ENCODE assay signal across 32 mouse cellular contexts in genomic region chr11:46358369-46358768, GRCm38 (mm10). TPM values are rescaled to one million over a fixed set of nuclear protein-coding genes. Genes with fewer than 3 reads are reported as not detected.
"Had no signal": no experiment of that assay in that cellular context is flagged by ENCODE, and none has a peak within 500 bp of the region (broad histone marks: within the 10 kb centered on the region; RNA-seq: fewer than 3 reads in every experiment).

No protein-coding gene starts in this region.

- H3K4me3 ChIP-seq: gastrocnemius, adult 2 months; heart, adult 2 months; heart, embryonic 13.5 days; heart, embryonic 15.5 days; hindbrain, embryonic 13.5 days; hindbrain, embryonic 15.5 days; kidney, embryonic 15.5 days; limb, embryonic 13.5 days; limb, embryonic 15.5 days had no signal

- H3K36me3 ChIP-seq: heart, embryonic 13.5 days; heart, embryonic 15.5 days; hindbrain, embryonic 13.5 days; hindbrain, embryonic 15.5 days; kidney, embryonic 15.5 days; limb, embryonic 13.5 days; limb, embryonic 15.5 days had no signal

- H3K27me3 ChIP-seq: heart, embryonic 15.5 days; hindbrain, embryonic 13.5 days; hindbrain, embryonic 15.5 days; kidney, embryonic 15.5 days; limb, embryonic 13.5 days; limb, embryonic 15.5 days had no signal

- H3K27ac ChIP-seq: gastrocnemius, adult 2 months; heart, adult 2 months; heart, embryonic 13.5 days; heart, embryonic 15.5 days; hindbrain, embryonic 13.5 days; hindbrain, embryonic 15.5 days; hindbrain, postnatal 0 days; kidney, embryonic 15.5 days; kidney, postnatal 0 days; limb, embryonic 13.5 days; limb, embryonic 15.5 days; liver, embryonic 14.5 days had no signal

- ATAC-seq: hindbrain, postnatal 0 days; intestine, embryonic 16.5 days had no signal

- H3K4me2 ChIP-seq: heart, embryonic 11.5 days; heart, embryonic 13.5 days; heart, embryonic 15.5 days; hindbrain, embryonic 13.5 days; hindbrain, embryonic 15.5 days; kidney, embryonic 15.5 days; limb, embryonic 13.5 days; limb, embryonic 15.5 days had no signal

- H3K9me3 ChIP-seq: heart, embryonic 13.5 days; heart, embryonic 15.5 days; hindbrain, embryonic 13.5 days; hindbrain, embryonic 15.5 days; kidney, embryonic 15.5 days; limb, embryonic 13.5 days; limb, embryonic 15.5 days had no signal

- H3K4me1 ChIP-seq: heart, embryonic 13.5 days; heart, embryonic 15.5 days; hindbrain, embryonic 13.5 days; hindbrain, embryonic 15.5 days; kidney, embryonic 15.5 days had no signal

- DNase-seq: gastrocnemius, adult 2 months; gastrocnemius, postnatal 10 days; gastrocnemius, postnatal 25 days; heart, adult 11 months; heart, adult 2 months; heart, postnatal 14 days; heart, postnatal 36 days; kidney, adult 11 months; kidney, adult 2 months; kidney, adult 9 months; kidney, postnatal 14 days; kidney, postnatal 36 days; layer of hippocampus, adult 9-11 months; layer of hippocampus, postnatal 36 days; left cerebral cortex, postnatal 4 days had no signal

- H3K9ac ChIP-seq: heart, embryonic 13.5 days; heart, embryonic 15.5 days; hindbrain, embryonic 13.5 days; hindbrain, embryonic 15.5 days; kidney, embryonic 15.5 days; limb, embryonic 13.5 days; limb, embryonic 15.5 days; liver, embryonic 14.5 days had no signal

RNA-seq across cellular contexts. Expression of gene Itk, which starts 30.9 kb away (rescaled TPM):
- polyA plus RNA-seq: heart, embryonic 11.5 days; heart, embryonic 13.5 days; heart, postnatal 0 days; hindbrain, embryonic 11.5 days; hindbrain, embryonic 13.5 days; hindbrain, embryonic 15.5 days; limb, embryonic 11.5 days had no signal

RNA-seq across cellular contexts. Expression of gene Fam71b, which starts 38.0 kb away (rescaled TPM):
- polyA plus RNA-seq: heart, embryonic 13.5 days; heart, embryonic 15.5 days; heart, postnatal 0 days; hindbrain, embryonic 11.5 days; hindbrain, embryonic 13.5 days; hindbrain, embryonic 15.5 days; hindbrain, postnatal 0 days; intestine, embryonic 14.5 days; intestine, embryonic 16.5 days; kidney, embryonic 15.5 days; kidney, postnatal 0 days; limb, embryonic 11.5 days; limb, embryonic 13.5 days; limb, embryonic 15.5 days; liver, adult 2 months had no signal
